Mouse (Mus musculus) cortical plate, adult 2 months (tissue): ENCODE data around the gene D630039A03Rik.

Experiments used
- CTCF ChIP-seq: fragments of 200-500 bp; IDR thresholded peaks from 2 replicates; pipeline ENCODE4 v1.5.1; 2011; ENCODE audit warnings: mild to moderate bottlenecking, control low read depth, low read length; ENCODE audit not compliant: insufficient read depth; ENCODE audit errors: extremely low read depth
- POLR2A ChIP-seq: fragments of 200-500 bp; IDR thresholded peaks from 2 replicates; pipeline ENCODE4 v1.6.1; 2011; ENCODE audit warnings: mild to moderate bottlenecking, low read length, control low read depth; ENCODE audit not compliant: insufficient read depth; ENCODE audit errors: extremely low read depth

DNA sequence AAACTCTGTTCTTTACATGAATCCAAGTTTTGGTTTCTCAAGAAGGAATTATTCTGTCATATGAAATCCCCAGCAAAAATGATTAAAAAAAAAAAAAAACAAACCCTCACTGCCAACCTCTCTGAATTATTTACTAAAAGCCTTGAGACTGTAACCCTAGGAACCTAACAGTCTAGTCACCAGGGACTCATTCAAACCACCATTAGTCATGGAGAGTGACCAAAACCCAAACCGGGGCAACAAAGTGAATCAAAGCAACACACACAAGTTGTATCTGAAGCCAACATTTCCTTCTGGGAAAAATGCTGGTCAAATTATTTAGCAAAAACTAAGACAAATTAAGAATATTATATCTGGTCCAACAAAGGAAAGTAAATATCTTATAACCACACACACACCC is 36.8 kb upstream of the D630039A03Rik start:
- TF ChIP-seq CTCF (no peak), POLR2A (no peak)
